Mouse (Mus musculus) brain, embryonic 14.5 days (tissue): Measurements from ENCODE around the gene Atg7.

Experiments used
- CTCF ChIP-seq: fragments of 200-500 bp; IDR thresholded peaks from 2 replicates; pipeline ENCODE4 v1.5.1; 2012; ENCODE audit warnings: inconsistent platforms, mild to moderate bottlenecking, moderate library complexity, borderline replicate concordance; ENCODE audit not compliant: insufficient read depth, insufficient read length; ENCODE audit errors: extremely low read depth
- POLR2A ChIP-seq: fragments of 200-500 bp; IDR thresholded peaks from 2 replicates; pipeline ENCODE4 v1.6.1; 2012; ENCODE audit warnings: mild to moderate bottlenecking, inconsistent platforms, borderline replicate concordance; ENCODE audit not compliant: poor library complexity, insufficient read depth, insufficient read length, severe bottlenecking; ENCODE audit errors: extremely low read depth

DNA sequence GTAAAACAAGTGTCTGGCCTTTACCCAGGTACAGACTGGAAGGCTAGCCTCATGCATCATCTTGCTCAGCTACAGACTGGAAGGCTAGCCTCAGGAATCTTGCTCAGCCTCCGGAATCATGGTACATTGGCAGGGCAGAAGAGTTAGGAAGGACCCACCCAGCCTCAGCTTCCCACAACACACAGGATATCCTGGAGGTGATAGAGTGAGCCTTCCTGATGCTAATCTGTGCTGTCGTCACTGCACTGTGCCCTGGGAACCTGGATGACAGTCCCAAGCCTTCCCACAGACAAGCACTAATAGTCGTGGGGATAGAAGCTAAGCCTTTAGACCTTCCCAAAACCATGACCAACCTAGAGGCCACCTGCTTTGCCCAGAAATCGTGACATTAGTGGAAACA, 223.7 kb downstream of the Atg7 start:
- no peak for TF ChIP-seq CTCF
- no peak for TF ChIP-seq POLR2A
